Mouse (Mus musculus): ENCODE measurements at regions not wholly inside any gene's neighbourhood (a gene's known extent, or its start where the extent isn't known, plus 50 kb on each side); places are given as distances from the start of the nearest gene placed in this dataset.

GRCm38 (mm10) chr16:72085181-72085580 is 222.9 kb upstream of the Robo1 start:
- Histone ChIP-seq H3K9ac (no peak overlapping the region), H3K27me3 (no peaks in the 10 kb centered on the region), H3K4me2 (no peak overlapping the region), H3K27ac (no peak overlapping the region), H3K9me3 (replicated peaks) (no peaks in the 10 kb centered on the region), H3K4me1 (replicated peaks) (no peaks in the 10 kb centered on the region), H3K36me3 (no peaks in the 10 kb centered on the region), H3K4me3 (no peak overlapping the region)
- WGBS: 70% methylated on average over 5 of the region's 5 CpGs
- ATAC-seq (replicated peaks; ENCODE audit: insufficient number of reproducible peaks, insufficient read depth, low FRiP score, low read depth): no peak

DNA sequence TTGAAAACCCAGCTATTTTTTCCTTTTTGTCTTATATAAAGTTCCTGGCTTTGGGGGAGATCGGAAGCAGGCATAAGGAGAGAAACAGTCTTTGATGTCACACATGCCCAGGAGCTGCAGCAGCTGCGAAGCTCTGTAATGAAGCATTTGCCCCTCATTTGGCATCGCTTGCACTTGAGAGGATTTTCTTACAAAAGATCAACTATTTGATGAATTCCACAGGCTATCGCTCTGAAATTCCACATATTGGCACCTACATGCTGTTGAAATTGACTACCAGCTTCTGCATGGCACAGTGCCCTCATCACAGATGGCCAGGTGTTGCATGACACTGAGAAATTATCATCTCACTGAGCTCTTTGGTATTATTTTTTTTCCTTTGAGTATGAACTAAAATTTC is 220.1 kb upstream of the Robo1 start:
- Histone ChIP-seq H3K27ac (no peak overlapping the region), H3K9me3 (replicated peaks) (0 out of 2 replicates have a peak, but pooled peaks cover 4% of the 10 kb centered on the region), H3K27me3 (no peaks in the 10 kb centered on the region), H3K4me1 (replicated peaks) (no peaks in the 10 kb centered on the region), H3K36me3 (no peaks in the 10 kb centered on the region), H3K4me3 (no peak overlapping the region), H3K9ac (no peak overlapping the region), H3K4me2 (no peak overlapping the region)
- no peak for ATAC-seq (replicated peaks; ENCODE audit: insufficient number of reproducible peaks, insufficient read depth, low FRiP score, low read depth)
- 70% methylated on average over 4 of the region's 4 CpGs for WGBS

GRCm38 (mm10) chr16:72088916-72089315 is 219.2 kb upstream of the Robo1 start:
- H3K27me3 ChIP-seq: no peaks in the 10 kb centered on the region
- no peak overlapping the region for H3K4me2 ChIP-seq
- H3K27ac ChIP-seq: no peak overlapping the region
- WGBS: 89% methylated on average over 6 of the region's 6 CpGs
- no peak for ATAC-seq (replicated peaks; ENCODE audit: insufficient number of reproducible peaks, insufficient read depth, low FRiP score, low read depth)
- no peaks in the 10 kb centered on the region for H3K4me1 ChIP-seq (replicated peaks)
- no peak overlapping the region for H3K4me3 ChIP-seq
- H3K9me3 ChIP-seq (replicated peaks): 0 out of 2 replicates have a peak, but pooled peaks cover 4% of the 10 kb centered on the region
- no peaks in the 10 kb centered on the region for H3K36me3 ChIP-seq
- H3K9ac ChIP-seq: no peak overlapping the region
